Mouse (Mus musculus) liver, embryonic 13.5 days (tissue): ENCODE results near the gene Heg1. TPM values are rescaled to one million over a fixed set of nuclear protein-coding genes. Genes with fewer than 3 reads are reported as not detected.

Source experiments
- ATAC-seq: fragments of 200-750 bp; cut with Nextera tagmentation; 2 replicates; pipeline ENCODE4 v1.8.0; 2017; ENCODE audit warnings: low read depth, mild to moderate bottlenecking, moderate number of reproducible peaks, moderate library complexity
- DNase-seq: peaks from one replicate; pipeline ENCODE4 v3.0.0; 2022
- H3K27ac ChIP-seq: fragments of 300-500 bp; sonication (generic); 2 replicates; pipeline ENCODE4 v1.5.1; 2015; ENCODE audit warnings: moderate library complexity, mild to moderate bottlenecking, inconsistent platforms
- H3K27me3 ChIP-seq: fragments of 300-500 bp; sonication (generic); 2 replicates; pipeline ENCODE4 v1.6.1; 2015; ENCODE audit warnings: mild to moderate bottlenecking, inconsistent platforms
- H3K36me3 ChIP-seq: fragments of 300-500 bp; sonication (generic); 2 replicates; pipeline ENCODE4 v1.6.1; 2015; ENCODE audit warnings: mild to moderate bottlenecking, inconsistent platforms
- H3K4me1 ChIP-seq: fragments of 300-500 bp; sonication (generic); replicated peaks from 2 replicates; pipeline ENCODE4 v1.6.1; 2015; ENCODE audit warnings: inconsistent platforms
- H3K4me2 ChIP-seq: fragments of 300-500 bp; sonication (generic); 2 replicates; pipeline ENCODE4 v1.6.1; 2015; ENCODE audit warnings: inconsistent platforms, mild to moderate bottlenecking, moderate library complexity
- H3K4me3 ChIP-seq: fragments of 300-500 bp; sonication (generic); replicated peaks from 2 replicates; pipeline ENCODE4 v1.5.1; 2015; ENCODE audit warnings: mild to moderate bottlenecking, inconsistent platforms
- H3K9ac ChIP-seq: fragments of 300-500 bp; sonication (generic); 2 replicates; pipeline ENCODE4 v1.6.1; 2015; ENCODE audit warnings: mild to moderate bottlenecking, inconsistent platforms
- H3K9me3 ChIP-seq: fragments of 300-500 bp; sonication (generic); replicated peaks from 2 replicates; pipeline ENCODE4 v1.6.1; 2016; ENCODE audit warnings: inconsistent platforms
- WGBS: fragments of 180-500 bp; shearing (Covaris S2); methylation state at CpG from one replicate; pipeline ENCODE4 v1.1.7; 2015; ENCODE audit not compliant: insufficient replicate concordance; 5-methylcytosine and 5-hydroxymethylcytosine counted together
- polyA plus RNA-seq: library from polyadenylated mRNA; unstranded; fragments of >200 nt; fragmentation: Nextera tagmentation; extraction: Ambion mirVana; gene quantifications from 2 replicates; pipeline ENCODE4 v1.2.1, GENCODE M21; 2015

The Heg1 gene
- polyA plus RNA-seq, 1 experiment from 2014 or later, result 4.1 TPM

DNA sequence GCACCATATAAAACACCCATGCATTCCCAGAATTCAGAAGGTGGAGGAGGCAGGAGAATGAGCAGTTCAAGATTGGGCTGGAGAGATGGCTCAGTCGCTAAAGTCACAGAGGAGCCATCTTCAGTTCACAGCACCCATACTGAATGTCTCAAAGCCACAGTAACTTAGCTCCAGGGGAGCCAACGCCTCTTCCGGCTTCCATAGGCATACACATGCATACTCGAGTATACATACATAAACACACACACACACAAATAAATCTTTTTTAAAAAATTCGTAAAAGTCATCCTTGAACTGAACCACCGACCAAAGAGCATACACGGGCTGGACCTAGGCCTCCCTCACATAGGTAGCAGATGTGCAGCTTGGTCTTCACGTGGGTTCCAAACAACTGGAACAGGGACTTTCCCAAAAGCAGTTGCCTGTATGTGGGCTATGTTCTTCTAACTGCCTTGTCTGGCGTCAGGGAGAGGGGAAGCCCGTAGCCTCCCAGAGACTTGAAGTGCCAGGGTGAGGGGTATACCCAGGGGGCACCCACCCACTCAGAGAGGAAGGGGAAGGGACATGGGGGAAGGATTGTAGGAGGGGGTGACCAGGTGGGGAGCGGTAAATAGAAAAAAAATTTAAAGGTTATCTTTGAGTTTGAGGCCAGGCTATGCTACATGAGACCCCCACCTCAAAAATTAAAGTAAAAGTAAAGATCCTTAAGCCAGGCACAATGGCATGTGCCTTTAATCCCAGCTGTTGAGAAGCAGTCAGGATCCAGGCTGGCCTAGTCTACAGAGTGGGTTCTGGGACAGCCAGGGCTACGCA is 24.6 kb downstream of the Heg1 start:
- H3K4me2 ChIP-seq, result no peak overlapping the region
- no peak for DNase-seq
- no peak for ATAC-seq
- H3K27me3 ChIP-seq, result no peaks in the 10 kb centered on the region
- no peak overlapping the region for H3K4me3 ChIP-seq
- 79% methylated on average over 12 of the region's 12 CpGs for WGBS
- H3K27ac ChIP-seq, result no peak overlapping the region
- H3K9me3 ChIP-seq, result no peaks in the 10 kb centered on the region
- H3K4me1 ChIP-seq, result peaks cover 29% of the 10 kb centered on the region
- peaks cover 12% of the 10 kb centered on the region for H3K36me3 ChIP-seq
- no peak overlapping the region for H3K9ac ChIP-seq

DNA sequence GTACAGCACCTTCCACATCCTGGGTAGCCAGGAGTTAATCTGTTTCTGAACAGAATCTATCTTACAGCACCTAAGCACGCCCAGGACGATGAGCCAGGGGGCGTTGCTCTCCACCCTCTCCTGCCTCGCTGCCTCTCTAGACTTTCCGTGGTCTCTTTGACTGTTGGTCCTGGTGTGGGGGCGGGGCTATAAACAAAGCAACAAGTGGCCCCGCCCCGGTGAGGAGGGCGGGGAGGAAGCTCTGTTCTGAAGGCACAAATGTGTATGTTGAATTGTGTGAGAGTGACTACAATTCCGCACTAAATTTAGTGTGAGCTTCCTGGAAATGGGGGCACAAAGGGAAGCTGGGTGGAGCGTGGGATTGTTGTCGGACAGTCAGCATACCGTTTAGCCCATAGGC is 30.1 kb downstream of the Heg1 start:
- 4% methylated on average over 13 of the region's 13 CpGs for WGBS
- peak overlapping the region; percentile 28 for H3K4me3 ChIP-seq
- DNase-seq (peak; percentile 76), ATAC-seq (peak; percentile 89)
- H3K4me2 ChIP-seq, result peak overlapping the region; percentile 57
- no peaks in the 10 kb centered on the region for H3K9me3 ChIP-seq
- H3K4me1 ChIP-seq, result peaks cover 22% of the 10 kb centered on the region
- H3K27ac ChIP-seq, result no peak overlapping the region
- peak overlapping the region; percentile 56; the same call in 1 of the 2 replicates for H3K9ac ChIP-seq
- H3K36me3 ChIP-seq, result peaks cover 16% of the 10 kb centered on the region
- no peaks in the 10 kb centered on the region for H3K27me3 ChIP-seq

DNA sequence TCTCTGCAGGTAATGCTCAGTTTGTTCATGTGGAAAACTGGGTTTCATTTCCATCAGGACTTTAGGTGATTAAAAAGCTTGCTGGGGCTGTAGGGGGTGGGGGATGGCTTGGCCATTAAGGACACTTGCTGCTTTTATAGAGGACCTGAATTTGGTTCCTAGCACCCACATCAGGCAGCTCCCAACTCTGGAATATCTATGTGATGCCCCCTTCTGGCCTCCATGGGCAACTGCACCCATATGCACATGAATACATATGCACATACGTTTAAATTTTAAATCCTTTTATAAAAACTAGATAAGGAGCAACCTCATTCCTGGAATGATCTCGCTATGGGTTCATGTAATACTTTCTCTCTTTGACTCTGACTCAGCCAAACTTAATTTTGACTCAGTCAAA is 39.1 kb downstream of the Heg1 start:
- WGBS, result 82% methylated on average over 2 of the region's 2 CpGs
- no peak overlapping the region for H3K9ac ChIP-seq
- H3K27me3 ChIP-seq, result no peaks in the 10 kb centered on the region
- H3K4me3 ChIP-seq, result no peak overlapping the region
- DNase-seq (no peak), ATAC-seq (no peak)
- peaks cover 54% of the 10 kb centered on the region for H3K36me3 ChIP-seq
- H3K4me1 ChIP-seq, result peaks cover 26% of the 10 kb centered on the region
- no peak overlapping the region for H3K4me2 ChIP-seq
- H3K9me3 ChIP-seq, result no peaks in the 10 kb centered on the region
- no peak overlapping the region for H3K27ac ChIP-seq

DNA sequence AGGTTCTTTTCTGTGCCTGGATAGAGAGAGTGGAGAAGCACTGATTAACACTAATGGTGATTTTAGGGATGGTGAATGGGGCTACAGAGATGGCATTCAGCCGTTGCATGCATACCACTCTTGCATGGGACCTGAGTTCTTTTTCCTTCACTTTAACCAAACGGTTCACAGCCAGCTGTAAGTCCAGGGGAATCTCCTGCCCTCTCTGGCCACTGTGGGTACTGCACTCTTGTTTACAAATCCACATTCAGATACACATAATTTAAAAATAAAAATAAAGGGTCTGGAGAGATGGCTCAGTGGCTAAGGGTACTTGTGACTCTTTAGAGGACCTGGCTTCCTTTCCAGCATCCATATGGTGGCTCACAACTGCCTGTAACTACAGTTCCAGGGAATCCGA is 39.8 kb downstream of the Heg1 start:
- Histone ChIP-seq H3K4me3 (no peak overlapping the region), H3K27ac (no peak overlapping the region), H3K9me3 (no peaks in the 10 kb centered on the region), H3K27me3 (no peaks in the 10 kb centered on the region), H3K9ac (no peak overlapping the region), H3K4me1 (peaks cover 26% of the 10 kb centered on the region), H3K4me2 (no peak overlapping the region), H3K36me3 (peaks cover 50% of the 10 kb centered on the region)
- DNase-seq (no peak), ATAC-seq (no peak)
- 86% methylated on average over 3 of the region's 3 CpGs for WGBS

DNA sequence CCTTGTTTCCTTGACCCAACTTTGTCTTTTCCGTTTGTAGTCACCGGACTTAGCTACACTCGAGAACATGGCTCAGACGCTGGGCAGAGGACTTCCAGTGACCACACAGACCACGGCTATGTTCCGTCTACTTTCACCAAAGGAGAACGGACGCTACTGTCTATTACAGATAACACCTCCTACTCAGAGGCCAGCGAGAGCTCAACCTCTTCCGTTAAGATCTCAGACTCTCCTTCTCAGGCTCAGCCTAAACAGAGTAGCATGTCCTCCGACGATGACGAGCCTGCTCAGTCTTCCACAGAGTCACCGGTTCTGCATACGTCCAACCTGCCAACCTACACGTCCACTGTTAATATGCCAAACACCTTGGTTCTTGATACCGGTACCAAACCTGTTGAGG is 42.1 kb downstream of the Heg1 start:
- peaks cover 42% of the 10 kb centered on the region for H3K36me3 ChIP-seq
- no peaks in the 10 kb centered on the region for H3K9me3 ChIP-seq
- no peak overlapping the region for H3K9ac ChIP-seq
- H3K27me3 ChIP-seq, result no peaks in the 10 kb centered on the region
- no peak overlapping the region for H3K4me3 ChIP-seq
- no peak for ATAC-seq
- no peak for DNase-seq
- H3K4me2 ChIP-seq, result no peak overlapping the region
- WGBS, result 50% methylated on average over 17 of the region's 17 CpGs
- peaks cover 31% of the 10 kb centered on the region for H3K4me1 ChIP-seq
- H3K27ac ChIP-seq, result no peak overlapping the region

DNA sequence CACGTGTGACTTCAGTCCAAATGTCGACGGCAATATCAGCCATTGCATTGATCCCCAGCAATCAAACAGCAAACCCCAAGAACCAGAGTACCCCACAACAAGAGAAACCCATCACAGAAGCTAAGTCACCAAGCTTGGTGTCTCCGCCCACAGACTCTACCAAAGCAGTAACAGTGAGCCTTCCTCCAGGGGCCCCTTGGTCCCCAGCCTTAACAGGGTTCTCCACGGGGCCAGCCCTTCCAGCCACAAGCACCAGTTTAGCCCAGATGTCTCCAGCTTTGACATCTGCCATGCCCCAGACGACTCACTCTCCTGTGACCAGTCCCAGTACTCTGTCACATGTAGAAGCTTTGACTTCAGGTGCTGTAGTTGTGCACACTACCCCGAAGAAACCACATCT is 42.7 kb downstream of the Heg1 start:
- no peak overlapping the region for H3K27ac ChIP-seq
- peaks cover 36% of the 10 kb centered on the region for H3K4me1 ChIP-seq
- H3K4me2 ChIP-seq, result no peak overlapping the region
- 63% methylated on average over 7 of the region's 7 CpGs for WGBS
- H3K9me3 ChIP-seq, result no peaks in the 10 kb centered on the region
- no peak overlapping the region for H3K4me3 ChIP-seq
- no peak for DNase-seq
- no peak overlapping the region for H3K9ac ChIP-seq
- peaks cover 43% of the 10 kb centered on the region for H3K36me3 ChIP-seq
- H3K27me3 ChIP-seq, result no peaks in the 10 kb centered on the region
- ATAC-seq, result peak; percentile 57

DNA sequence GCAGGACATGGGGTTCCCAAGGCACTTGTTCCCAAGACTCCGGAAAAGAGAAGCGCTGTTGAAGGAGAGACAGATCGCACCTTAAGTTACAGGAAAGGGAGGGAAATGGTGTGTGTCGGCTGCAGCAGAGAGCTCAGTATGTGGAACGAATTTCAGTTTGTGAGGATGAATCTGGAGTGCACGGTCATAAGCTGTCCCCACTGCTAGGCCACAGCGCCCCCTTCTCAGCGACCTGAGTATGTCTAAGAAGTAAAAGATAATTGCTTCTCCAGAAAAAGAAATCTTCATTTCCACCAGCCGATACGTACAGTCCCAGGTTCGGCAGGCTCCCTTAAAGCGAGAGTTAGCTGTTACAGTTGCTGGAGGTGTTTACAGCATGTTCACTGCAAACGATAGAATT is 44.3 kb downstream of the Heg1 start:
- Histone ChIP-seq H3K4me3 (no peak overlapping the region), H3K27ac (no peak overlapping the region), H3K36me3 (peaks cover 40% of the 10 kb centered on the region), H3K9ac (no peak overlapping the region), H3K4me2 (no peak overlapping the region), H3K27me3 (no peaks in the 10 kb centered on the region), H3K4me1 (peaks cover 51% of the 10 kb centered on the region), H3K9me3 (no peaks in the 10 kb centered on the region)
- WGBS, result 75% methylated on average over 13 of the region's 13 CpGs
- ATAC-seq (no peak), DNase-seq (no peak)

DNA sequence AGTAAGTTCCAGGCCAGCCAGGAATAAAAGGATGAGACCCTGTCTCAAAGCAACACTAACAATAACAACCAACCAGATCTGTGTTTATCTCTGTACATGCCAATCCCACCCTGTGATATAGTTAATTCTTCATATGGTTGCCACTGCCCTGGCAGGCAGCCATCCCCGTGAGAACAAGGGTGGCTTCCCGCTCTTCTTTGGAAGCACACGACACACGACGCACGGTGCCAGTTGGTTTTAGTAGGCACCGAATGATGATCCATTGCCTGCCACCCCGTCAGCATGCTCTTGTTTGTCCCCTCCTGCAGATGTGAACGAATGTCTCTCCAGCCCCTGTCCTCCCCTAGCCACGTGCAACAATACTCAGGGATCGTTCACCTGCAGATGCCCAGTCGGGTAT is 47.1 kb downstream of the Heg1 start:
- Histone ChIP-seq H3K9ac (no peak overlapping the region), H3K27me3 (no peaks in the 10 kb centered on the region), H3K27ac (0 out of 2 replicates have a peak overlapping the region, but pooled peaks have one; percentile 20), H3K9me3 (no peaks in the 10 kb centered on the region), H3K36me3 (peaks cover 21% of the 10 kb centered on the region), H3K4me3 (no peak overlapping the region), H3K4me2 (no peak overlapping the region), H3K4me1 (peaks cover 50% of the 10 kb centered on the region)
- no peak for ATAC-seq
- WGBS, result 83% methylated on average over 12 of the region's 12 CpGs
- no peak for DNase-seq

DNA sequence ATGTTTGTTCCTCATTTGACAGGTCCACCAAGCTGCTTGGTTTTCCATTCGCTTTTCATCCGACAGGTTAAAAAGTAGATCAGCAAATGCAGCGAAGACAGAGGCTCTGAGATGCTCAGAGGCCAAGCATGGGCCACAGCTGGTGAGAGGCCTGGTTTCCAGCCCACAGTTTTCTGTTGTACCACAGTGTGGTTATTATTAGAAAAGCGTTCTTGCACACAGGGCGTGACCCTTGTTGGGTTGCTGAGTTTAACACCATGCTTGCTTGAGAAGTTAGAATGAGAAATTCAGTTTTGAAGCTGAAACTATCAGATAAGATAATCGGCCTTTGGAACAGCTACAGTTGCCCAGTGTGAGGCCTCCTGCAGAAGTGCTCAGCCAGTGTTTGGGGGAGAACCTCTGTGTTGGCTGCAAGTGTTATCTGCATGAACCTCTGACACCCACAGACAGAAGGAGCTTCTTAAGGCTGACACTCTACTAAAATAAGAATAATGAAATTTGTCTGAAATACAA is 48.1 kb downstream of the Heg1 start:
- peaks cover 11% of the 10 kb centered on the region; the same call in 1 of the 2 replicates for H3K36me3 ChIP-seq
- H3K9ac ChIP-seq, result no peak overlapping the region
- peaks cover 40% of the 10 kb centered on the region for H3K4me1 ChIP-seq
- H3K4me3 ChIP-seq, result no peak overlapping the region
- WGBS, result 12% methylated on average over 6 of the region's 6 CpGs
- peak; percentile 93 for ATAC-seq
- 0 out of 2 replicates have a peak overlapping the region, but pooled peaks have one; percentile 55 for H3K27ac ChIP-seq
- H3K9me3 ChIP-seq, result no peaks in the 10 kb centered on the region
- peak overlapping the region; percentile 9; the same call in 1 of the 2 replicates for H3K4me2 ChIP-seq
- H3K27me3 ChIP-seq, result no peaks in the 10 kb centered on the region
- DNase-seq, result peak; percentile 46

DNA sequence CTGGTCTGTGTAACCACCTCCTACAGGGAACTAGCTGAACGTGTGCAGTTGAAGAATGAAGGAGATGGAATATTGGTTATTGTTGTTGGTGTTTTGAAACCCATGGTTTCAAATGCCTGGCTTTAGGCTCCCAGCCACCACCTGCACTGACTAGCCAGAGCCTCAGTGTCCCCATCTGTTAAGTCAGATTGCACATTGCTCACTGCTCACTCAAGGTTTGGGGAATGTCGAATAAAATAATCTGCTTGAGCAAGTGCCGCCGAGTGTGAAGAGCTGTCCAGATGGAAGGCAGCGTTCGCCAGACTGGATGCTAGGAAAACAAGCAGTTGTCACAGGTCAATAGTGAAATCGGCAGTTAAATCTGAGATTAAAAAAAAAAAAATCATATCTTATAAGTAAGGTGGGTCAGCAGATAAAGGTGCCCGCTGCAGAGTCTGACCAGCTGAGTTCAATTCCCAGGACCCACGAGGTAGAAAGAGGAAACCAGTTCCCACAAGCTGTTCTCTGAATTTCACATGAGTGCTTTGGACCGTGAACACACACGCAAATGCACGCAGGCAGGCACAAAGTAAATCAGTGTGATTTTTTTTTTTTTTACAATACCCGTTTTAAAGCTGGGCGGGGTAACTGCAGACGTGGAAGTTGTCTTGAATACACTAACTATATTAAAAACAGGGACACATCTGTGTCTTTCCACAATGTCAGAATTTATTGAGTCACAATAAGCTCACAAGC is 48.8 kb downstream of the Heg1 start:
- Histone ChIP-seq H3K4me2 (no peak overlapping the region), H3K27me3 (no peaks in the 10 kb centered on the region), H3K9ac (no peak overlapping the region), H3K9me3 (no peaks in the 10 kb centered on the region), H3K27ac (peak overlapping the region; percentile 50; the same call in 1 of the 2 replicates), H3K4me1 (peaks cover 35% of the 10 kb centered on the region), H3K36me3 (peaks cover 6% of the 10 kb centered on the region; the same call in 1 of the 2 replicates), H3K4me3 (no peak overlapping the region)
- WGBS, result 38% methylated on average over 15 of the region's 15 CpGs
- ATAC-seq (no peak), DNase-seq (no peak)

DNA sequence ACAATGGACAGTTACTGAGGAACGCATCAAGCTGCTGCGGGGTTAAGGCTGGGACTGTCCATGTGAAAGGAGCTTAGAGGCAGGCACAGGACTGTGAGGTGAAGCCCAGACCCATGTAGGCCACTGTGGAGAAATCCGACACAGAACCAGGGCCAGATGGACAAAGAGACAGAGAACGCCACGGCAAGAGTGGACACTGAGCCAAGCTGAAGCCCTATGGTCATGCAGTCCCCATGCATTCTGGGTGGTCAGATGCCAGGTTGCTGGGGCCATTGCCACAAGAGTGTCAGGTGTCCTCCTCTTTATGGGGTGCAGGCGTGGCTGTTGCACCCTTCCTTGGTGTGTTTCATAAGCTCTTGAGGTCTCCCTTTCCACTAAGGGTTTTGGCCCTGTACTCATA is 49.7 kb downstream of the Heg1 start:
- no peaks in the 10 kb centered on the region for H3K27me3 ChIP-seq
- no peak for DNase-seq
- no peak overlapping the region for H3K4me2 ChIP-seq
- H3K27ac ChIP-seq, result no peak overlapping the region
- ATAC-seq, result no peak
- peaks cover 9% of the 10 kb centered on the region for H3K36me3 ChIP-seq
- H3K4me3 ChIP-seq, result no peak overlapping the region
- H3K4me1 ChIP-seq, result peaks cover 35% of the 10 kb centered on the region
- 78% methylated on average over 6 of the region's 6 CpGs for WGBS
- H3K9me3 ChIP-seq, result no peaks in the 10 kb centered on the region
- H3K9ac ChIP-seq, result no peak overlapping the region
